Mouse (Mus musculus) liver, postnatal 0 days (tissue): ENCODE data around the gene Chst15. TPM values are rescaled to one million over a fixed set of nuclear protein-coding genes. Genes with fewer than 3 reads are reported as not detected.

ENCODE experiments used
- ATAC-seq: fragments of 200-750 bp; cut with Nextera tagmentation; 2 replicates; pipeline ENCODE4 v1.8.0; 2017; ENCODE audit warnings: mild to moderate bottlenecking, moderate library complexity
- DNase-seq: peaks from one replicate; pipeline ENCODE4 v3.0.0-alpha.2; 2016
- H3K27ac ChIP-seq: fragments of 300-500 bp; sonication (generic); 2 replicates; pipeline ENCODE4 v1.5.1; 2014; ENCODE audit warnings: antibody characterized with exemption, moderate library complexity, mild to moderate bottlenecking, low read depth
- H3K27me3 ChIP-seq: fragments of 300-500 bp; sonication (generic); 2 replicates; pipeline ENCODE4 v1.6.1; 2014; ENCODE audit warnings: low read length, control low read depth, mixed read lengths; ENCODE audit not compliant: insufficient read depth
- H3K36me3 ChIP-seq: fragments of 300-500 bp; sonication (generic); replicated peaks from 2 replicates; pipeline ENCODE4 v1.6.1; 2014; ENCODE audit warnings: mild to moderate bottlenecking, control low read depth, low read length, moderate library complexity, mixed read lengths; ENCODE audit not compliant: insufficient read depth
- H3K4me1 ChIP-seq: fragments of 300-500 bp; sonication (generic); 2 replicates; pipeline ENCODE4 v1.6.1; 2014; ENCODE audit warnings: antibody characterized with exemption, mild to moderate bottlenecking, control low read depth; ENCODE audit not compliant: insufficient read depth
- H3K4me2 ChIP-seq: fragments of 300-500 bp; sonication (generic); 2 replicates; pipeline ENCODE4 v1.6.1; 2014; ENCODE audit warnings: low read depth, mild to moderate bottlenecking, low read length, moderate library complexity, mixed read lengths
- H3K4me3 ChIP-seq: fragments of 300-500 bp; sonication (generic); 2 replicates; pipeline ENCODE4 v1.5.1; 2014; ENCODE audit warnings: low read depth, low read length
- H3K9ac ChIP-seq: fragments of 300-500 bp; sonication (generic); replicated peaks from 2 replicates; pipeline ENCODE4 v1.6.1; 2014; ENCODE audit warnings: mild to moderate bottlenecking, moderate library complexity
- H3K9me3 ChIP-seq: fragments of 300-500 bp; sonication (generic); 2 replicates; pipeline ENCODE4 v1.6.1; 2016; ENCODE audit warnings: mild to moderate bottlenecking, control low read depth, low read length, mixed read lengths
- CTCF ChIP-seq: sonication (generic); IDR thresholded peaks from 2 replicates; pipeline ENCODE4 v1.5.1; 2016; ENCODE audit warnings: antibody characterized with exemption, low read depth
- EP300 ChIP-seq: IDR thresholded peaks from 2 replicates; pipeline ENCODE4 v1.6.1; 2016; ENCODE audit warnings: antibody characterized with exemption, low read depth, mild to moderate bottlenecking
- WGBS: fragments of 180-500 bp; shearing (Covaris S2); extraction: QIAGEN DNeasy Blood & Tissue Kit; methylation state at CpG from one replicate; pipeline ENCODE4 v1.1.7; 2014; ENCODE audit not compliant: insufficient replicate concordance; 5-methylcytosine and 5-hydroxymethylcytosine counted together
- polyA plus RNA-seq: library from polyadenylated mRNA; unstranded; fragments of >200 nt; fragmentation: Nextera tagmentation; extraction: Ambion mirVana; gene quantifications from 2 replicates; pipeline ENCODE4 v1.2.1, GENCODE M21; 2015

Chst15 gene
- polyA plus RNA-seq, 1 experiment from 2014 or later, result 5.4 TPM

DNA sequence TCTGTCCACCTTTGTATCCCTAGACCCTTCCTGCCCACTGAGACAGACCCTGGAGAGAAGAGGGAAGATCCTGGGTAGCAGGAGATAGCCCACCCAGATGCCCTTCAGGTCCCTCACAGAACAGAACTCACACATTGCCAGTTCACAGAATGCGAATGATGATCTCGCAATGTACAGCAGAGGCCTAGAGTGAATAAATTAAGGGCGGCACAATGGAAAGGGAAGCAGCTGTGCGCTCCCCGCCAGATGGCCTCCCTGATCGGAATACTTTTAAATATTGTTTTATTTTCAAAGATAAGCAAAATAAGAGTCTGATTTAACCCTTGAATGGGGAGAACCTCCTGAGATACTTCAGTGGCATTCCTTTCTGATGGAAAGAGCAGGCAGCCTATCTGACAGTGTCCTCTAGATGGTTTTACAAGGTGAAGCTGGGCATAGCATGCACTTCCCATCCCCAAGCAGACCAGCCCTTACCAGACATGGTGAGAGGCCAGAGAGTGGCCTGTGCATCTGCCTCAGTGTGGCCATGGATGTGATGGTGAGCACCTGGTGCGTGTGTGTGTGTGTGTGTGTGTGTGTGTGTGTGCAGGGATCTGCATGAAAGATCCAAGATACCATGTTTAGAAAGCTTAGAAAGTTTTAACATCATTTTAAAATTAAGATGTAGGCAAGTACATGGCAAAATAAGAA, 32.8 kb downstream of the Chst15 start:
- no peaks in the 10 kb centered on the region; the same call in 1 of the 2 replicates for H3K36me3 ChIP-seq
- TF ChIP-seq CTCF (no peak), EP300 (no peak)
- H3K27ac ChIP-seq, result no peak overlapping the region
- 55% methylated on average over 7 of the region's 7 CpGs for WGBS
- DNase-seq, result no peak
- no peak overlapping the region for H3K4me3 ChIP-seq
- peaks cover 39% of the 10 kb centered on the region for H3K4me1 ChIP-seq
- ATAC-seq, result no peak
- H3K9me3 ChIP-seq, result no peaks in the 10 kb centered on the region
- H3K9ac ChIP-seq, result no peak overlapping the region
- no peak overlapping the region for H3K4me2 ChIP-seq
- no peaks in the 10 kb centered on the region for H3K27me3 ChIP-seq

DNA sequence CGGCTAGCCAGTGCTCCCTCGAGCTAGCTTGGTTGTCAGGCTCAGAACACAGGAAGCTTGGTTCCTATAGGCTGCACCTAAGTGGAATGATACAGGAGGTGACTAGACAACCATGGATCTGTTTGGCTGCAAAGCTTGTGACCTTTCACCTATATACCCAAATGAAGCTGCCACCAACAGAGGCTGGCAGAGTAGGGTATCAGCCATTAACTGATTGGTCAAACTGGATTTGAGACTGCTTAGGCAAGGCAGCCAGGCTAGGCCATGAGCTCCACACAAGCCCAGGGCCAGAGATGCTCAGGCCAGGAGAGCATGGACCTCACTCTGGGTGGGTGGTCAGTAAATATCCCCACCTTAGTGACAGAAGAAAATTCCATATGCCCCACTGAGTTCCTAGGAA, 34.5 kb downstream of the Chst15 start:
- DNase-seq, result no peak
- Histone ChIP-seq H3K4me3 (no peak overlapping the region), H3K27me3 (no peaks in the 10 kb centered on the region), H3K4me2 (no peak overlapping the region), H3K27ac (no peak overlapping the region), H3K9ac (no peak overlapping the region), H3K9me3 (no peaks in the 10 kb centered on the region), H3K36me3 (peaks cover 2% of the 10 kb centered on the region; the same call in 1 of the 2 replicates), H3K4me1 (peaks cover 31% of the 10 kb centered on the region)
- no peak for TF ChIP-seq CTCF
- TF ChIP-seq EP300, result no peak
- 61% methylated on average over 2 of the region's 2 CpGs for WGBS
- ATAC-seq, result peak; percentile 18; the same call in 1 of the 2 replicates

DNA sequence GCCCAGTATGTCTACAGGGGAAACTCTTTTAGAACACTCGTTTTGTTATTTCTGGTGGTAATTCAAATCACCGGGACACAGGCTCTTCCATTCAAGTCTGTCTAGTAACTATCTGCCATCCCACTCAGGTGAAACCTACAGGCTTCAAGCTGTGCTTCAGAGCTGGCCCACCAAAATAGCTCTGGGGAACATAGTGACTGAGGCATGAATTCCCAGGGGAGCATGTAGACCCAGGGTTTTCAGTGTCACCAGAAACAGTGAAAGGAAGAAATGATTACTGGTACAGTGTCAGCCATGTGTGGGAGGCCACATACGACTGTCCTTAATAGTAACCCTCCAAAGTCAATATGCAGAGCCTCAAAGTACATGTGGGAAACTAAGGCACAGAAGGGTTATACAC, 34.9 kb downstream of the Chst15 start:
- TF ChIP-seq EP300 (no peak), CTCF (no peak)
- Histone ChIP-seq H3K4me3 (no peak overlapping the region), H3K27me3 (no peaks in the 10 kb centered on the region), H3K36me3 (0 out of 2 replicates have a peak, but pooled peaks cover 2% of the 10 kb centered on the region), H3K4me2 (no peak overlapping the region), H3K9ac (no peak overlapping the region), H3K4me1 (peaks cover 27% of the 10 kb centered on the region), H3K27ac (no peak overlapping the region), H3K9me3 (no peaks in the 10 kb centered on the region)
- WGBS, result 72% methylated on average over 3 of the region's 3 CpGs
- DNase-seq (no peak), ATAC-seq (no peak)

DNA sequence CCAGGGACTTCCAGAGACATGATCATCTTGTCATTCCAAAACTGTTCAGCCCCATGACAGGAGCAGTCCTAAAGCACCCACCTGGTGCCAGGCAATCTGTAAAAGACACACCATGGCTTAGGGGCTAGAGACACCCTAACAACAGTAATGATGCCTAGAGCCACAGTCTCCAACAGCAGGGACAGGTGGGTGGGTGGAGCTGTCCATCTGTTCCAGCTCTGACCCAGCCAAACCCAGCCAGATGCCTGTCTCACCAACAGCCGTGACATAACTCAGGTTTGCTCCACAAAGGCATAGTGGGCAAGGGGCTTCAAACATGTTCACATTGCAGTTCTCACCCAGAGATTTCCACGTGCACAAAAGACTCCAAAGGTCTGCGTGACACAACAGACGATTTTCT, 35.3 kb downstream of the Chst15 start:
- TF ChIP-seq CTCF (no peak), EP300 (no peak)
- WGBS, result 80% methylated on average over 4 of the region's 4 CpGs

GRCm38 (mm10) chr7:132278658-132279057, 38.4 kb downstream of the Chst15 start:
- H3K4me3 ChIP-seq, result no peak overlapping the region
- no peak; the same call in 1 of the 2 replicates for TF ChIP-seq EP300
- TF ChIP-seq CTCF, result no peak
- ATAC-seq (peak; percentile 38), DNase-seq (no peak)
- no peak overlapping the region for H3K9ac ChIP-seq
- H3K9me3 ChIP-seq, result no peaks in the 10 kb centered on the region
- H3K4me1 ChIP-seq, result peaks cover 6% of the 10 kb centered on the region
- H3K27me3 ChIP-seq, result no peaks in the 10 kb centered on the region
- WGBS, result 47% methylated on average over 3 of the region's 3 CpGs
- H3K36me3 ChIP-seq, result peaks cover 2% of the 10 kb centered on the region; the same call in 1 of the 2 replicates
- H3K27ac ChIP-seq, result 0 out of 2 replicates have a peak overlapping the region, but pooled peaks have one; percentile 26
- H3K4me2 ChIP-seq, result no peak overlapping the region

More for the DNA sequence above, 35.3 kb downstream of the Chst15 start:
- DNase-seq (no peak), ATAC-seq (no peak)
- Histone ChIP-seq H3K9ac (no peak overlapping the region), H3K4me2 (no peak overlapping the region), H3K4me3 (no peak overlapping the region), H3K4me1 (peaks cover 25% of the 10 kb centered on the region), H3K27me3 (no peaks in the 10 kb centered on the region), H3K9me3 (no peaks in the 10 kb centered on the region), H3K27ac (no peak overlapping the region), H3K36me3 (0 out of 2 replicates have a peak, but pooled peaks cover 2% of the 10 kb centered on the region)

GRCm38 (mm10) chr7:132276287-132276686, 40.7 kb downstream of the Chst15 start:
- no peak overlapping the region for H3K27ac ChIP-seq
- no peak overlapping the region for H3K9ac ChIP-seq
- H3K4me3 ChIP-seq, result no peak overlapping the region
- peaks cover 2% of the 10 kb centered on the region; the same call in 1 of the 2 replicates for H3K36me3 ChIP-seq
- no peaks in the 10 kb centered on the region for H3K9me3 ChIP-seq
- H3K4me2 ChIP-seq, result no peak overlapping the region
- 82% methylated on average over 5 of the region's 5 CpGs for WGBS
- no peaks in the 10 kb centered on the region for H3K4me1 ChIP-seq
- ATAC-seq, result no peak
- no peaks in the 10 kb centered on the region for H3K27me3 ChIP-seq
- TF ChIP-seq EP300 (no peak), CTCF (no peak)
- DNase-seq, result no peak
